Mouse (Mus musculus): Measurements from ENCODE around the gene Gm17555.
"Not testable (repeated sequence)": the region's sequence is repeated elsewhere in the genome, so short reads cannot be mapped to it uniquely, and the experiment has no call there.

Gene Gm17555

GRCm38 (mm10) chr2:126214800-126215199 is at the start of gene Gm17555:
TSS of gene Gm17555 (plus strand) at chr2:126215100.
- not testable (repeated sequence) for DNase-seq (ENCODE audit: low spot score)

DNA sequence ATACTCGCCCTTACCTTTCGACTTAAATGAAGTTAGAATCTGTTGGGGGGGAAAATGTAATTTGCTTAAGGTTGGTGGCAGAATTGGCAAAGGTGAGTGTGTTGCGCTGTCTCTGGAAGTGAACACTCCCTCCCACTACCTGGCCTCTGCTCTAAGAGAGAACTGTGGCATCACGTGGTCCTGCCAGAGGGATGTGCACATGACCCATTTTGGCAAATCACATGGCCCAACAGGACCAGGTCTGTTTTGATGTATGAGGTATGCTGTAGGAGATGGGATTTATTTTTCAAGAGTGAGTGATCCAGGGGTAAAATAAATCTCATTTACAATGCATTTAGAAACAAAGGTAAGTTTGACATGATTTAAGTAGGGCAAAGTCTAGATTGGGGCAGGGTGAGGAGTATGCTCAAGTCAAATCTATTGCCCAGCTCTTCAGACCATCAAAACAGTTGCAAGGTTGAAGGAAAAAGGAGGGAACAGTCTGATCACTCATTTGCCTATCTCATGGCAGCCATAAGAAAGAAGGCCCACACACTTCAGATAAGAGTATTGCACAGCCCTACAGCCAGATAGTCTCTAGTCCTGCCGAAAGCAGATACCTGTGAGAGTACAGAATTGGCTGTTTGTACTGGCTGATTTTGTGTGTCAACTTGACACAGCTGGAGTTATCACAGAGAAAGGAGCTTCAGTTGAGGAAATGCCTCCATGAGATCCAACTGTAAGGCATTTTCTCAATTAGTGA is 49.5 kb upstream of the Gm17555 start:
- DNase-seq (ENCODE audit: low spot score): no peak

DNA sequence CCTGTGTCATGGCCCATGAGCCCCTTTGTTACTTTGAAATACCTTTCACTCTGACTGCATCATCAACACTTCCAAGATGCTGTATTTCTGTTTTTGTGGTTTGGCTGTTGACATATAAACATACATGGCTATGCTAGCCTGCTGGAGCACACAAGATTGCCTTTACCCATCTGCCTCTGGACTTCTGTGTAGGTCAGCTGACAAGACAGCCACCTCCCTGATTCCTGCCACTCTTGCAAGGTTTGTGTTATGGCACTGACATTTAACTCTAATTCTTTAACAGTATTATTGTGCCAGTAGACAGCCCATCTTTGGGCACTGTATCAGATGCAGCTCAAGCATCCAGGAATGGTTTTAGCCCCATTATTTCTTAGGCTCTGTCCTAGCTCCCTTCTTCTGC is 48.6 kb upstream of the Gm17555 start:
- DNase-seq (ENCODE audit: low spot score): no peak

GRCm38 (mm10) chr2:126166848-126167617 is 47.9 kb upstream of the Gm17555 start:
- no peak for DNase-seq (ENCODE audit: low spot score)

DNA sequence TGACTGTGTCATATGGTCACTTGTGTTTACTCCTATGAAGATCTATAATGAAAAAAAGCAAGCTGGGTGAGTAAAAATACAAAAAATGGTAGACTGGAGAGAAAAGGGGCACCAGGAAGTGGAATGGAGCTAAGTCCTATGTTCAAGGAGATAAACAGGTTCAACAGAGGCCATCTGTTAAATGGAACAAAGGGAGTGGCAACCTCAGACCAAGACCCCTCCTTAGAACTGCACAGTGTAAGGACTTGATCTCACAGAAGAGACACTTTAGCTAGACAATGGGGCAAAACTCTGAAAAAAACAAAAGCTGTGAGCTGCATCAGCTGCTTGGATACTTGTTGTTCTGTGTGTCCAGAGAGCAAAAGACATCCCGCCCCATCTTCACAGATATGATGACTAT is 43.5 kb upstream of the Gm17555 start:
- no peak for DNase-seq (ENCODE audit: low spot score)

DNA sequence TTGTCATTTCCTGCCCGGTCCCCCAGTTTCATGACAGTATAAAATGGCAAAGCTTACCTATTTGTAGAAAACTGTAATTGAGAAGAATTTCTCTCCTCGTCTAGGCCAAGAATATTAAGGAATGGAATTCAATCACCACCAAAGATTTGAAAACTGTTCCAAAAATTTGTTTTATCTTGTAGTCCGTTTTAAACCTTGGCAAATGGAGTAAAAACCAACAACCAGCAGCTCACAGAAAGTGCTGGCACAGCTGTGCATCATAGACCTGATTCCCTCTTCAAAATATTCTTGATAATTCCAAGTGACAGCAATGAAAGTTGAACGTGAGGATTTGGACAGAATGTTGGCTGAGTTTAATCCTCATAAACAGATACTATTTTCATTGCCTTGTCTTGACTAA is 23.6 kb upstream of the Gm17555 start:
- DNase-seq (ENCODE audit: low spot score): no peak

DNA sequence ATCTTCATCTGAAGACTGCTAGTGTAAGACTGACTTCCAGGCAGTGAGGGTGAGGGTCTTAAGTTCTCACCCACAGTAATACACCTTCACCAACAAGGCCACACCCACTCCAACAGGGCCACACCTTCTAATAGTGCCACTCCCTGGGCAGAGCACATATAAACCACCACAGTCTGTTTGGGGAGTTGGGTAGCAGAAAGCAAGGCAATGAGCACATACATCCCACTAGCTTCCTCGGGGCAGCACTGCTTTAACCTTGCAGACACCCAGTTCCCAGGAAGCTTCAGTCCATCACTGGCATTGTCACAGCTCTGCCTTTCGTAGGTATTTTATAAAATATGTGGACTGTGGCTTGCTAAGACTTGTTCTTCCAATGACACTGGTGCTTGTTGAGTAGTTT is 22.8 kb upstream of the Gm17555 start:
- DNase-seq (ENCODE audit: low spot score): no peak

- no peak for DNase-seq (ENCODE audit: low spot score)
Measured at GRCm38 (mm10) chr2:126195631-126196356, 19.1 kb upstream of the Gm17555 start.

GRCm38 (mm10) chr2:126198971-126199370 is 15.9 kb upstream of the Gm17555 start:
- DNase-seq (ENCODE audit: low spot score): no peak

- no peak for DNase-seq (ENCODE audit: low spot score)
Measured at GRCm38 (mm10) chr2:126211011-126211680, 3.8 kb upstream of the Gm17555 start.

- DNase-seq (ENCODE audit: low spot score): no peak
Measured at GRCm38 (mm10) chr2:126227581-126227980, 12.7 kb downstream of the Gm17555 start.

GRCm38 (mm10) chr2:126231731-126232130 is 16.8 kb downstream of the Gm17555 start:
- DNase-seq (ENCODE audit: low spot score): no peak

DNA sequence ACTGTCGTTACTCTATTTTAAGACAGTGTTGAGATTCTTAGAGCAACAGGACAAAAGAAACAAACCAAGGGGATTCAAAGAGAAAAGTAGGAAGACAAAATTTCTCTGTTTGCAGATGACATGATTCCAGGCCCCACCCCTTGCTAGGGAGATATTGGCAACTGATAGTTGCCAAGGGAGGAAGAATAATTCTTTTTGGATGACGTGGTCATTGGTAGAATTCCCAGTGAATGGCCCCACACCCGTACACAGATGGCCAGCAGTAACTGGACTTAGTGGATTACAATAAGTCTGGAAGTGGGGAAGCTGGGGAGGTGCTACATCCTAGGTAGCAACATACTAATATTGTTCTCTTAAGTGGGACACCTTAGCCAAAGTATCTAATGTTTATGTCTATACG is 22.0 kb downstream of the Gm17555 start:
- DNase-seq (ENCODE audit: low spot score): no peak

- peak; percentile 24 for DNase-seq (ENCODE audit: low spot score)
Measured at GRCm38 (mm10) chr2:126245446-126245845, 30.5 kb downstream of the Gm17555 start.

GRCm38 (mm10) chr2:126248536-126248935 is 33.6 kb downstream of the Gm17555 start:
- no peak for DNase-seq (ENCODE audit: low spot score)

- DNase-seq (ENCODE audit: low spot score): no peak
Measured at GRCm38 (mm10) chr2:126252211-126252610, 37.3 kb downstream of the Gm17555 start.
